Mouse (Mus musculus) midbrain, postnatal 0 days (tissue): ENCODE measurements at regions not wholly inside any gene's neighbourhood (a gene's known extent, or its start where the extent isn't known, plus 50 kb on each side); places are given as distances from the start of the nearest gene placed in this dataset.
A peak's percentile ranks its signal among the peaks of the same experiment; 100 is the strongest.

ENCODE experiments used
- ATAC-seq: fragments of 200-750 bp; cut with Nextera tagmentation; 2 replicates; pipeline ENCODE4 v1.8.0; 2017; ENCODE audit warnings: moderate number of reproducible peaks, mild to moderate bottlenecking, moderate TSS enrichment, moderate library complexity; ENCODE audit not compliant: low FRiP score
- DNase-seq: peaks from one replicate; pipeline ENCODE4 v3.0.0-alpha.2; 2015; ENCODE audit warnings: low spot score
- H3K27ac ChIP-seq: fragments of 300-500 bp; sonication (generic); 2 replicates; pipeline ENCODE4 v1.5.1; 2014; ENCODE audit warnings: low read depth, mild to moderate bottlenecking, low read length, mixed read lengths
- H3K27me3 ChIP-seq: fragments of 300-500 bp; sonication (generic); 2 replicates; pipeline ENCODE4 v1.6.1; 2014; ENCODE audit warnings: low read length, control low read depth, mixed read lengths; ENCODE audit not compliant: insufficient read depth
- H3K36me3 ChIP-seq: fragments of 300-500 bp; sonication (generic); 2 replicates; pipeline ENCODE4 v1.6.1; 2014; ENCODE audit warnings: low read length, control low read depth, mixed read lengths; ENCODE audit not compliant: insufficient read depth
- H3K4me1 ChIP-seq: fragments of 300-500 bp; sonication (generic); 2 replicates; pipeline ENCODE4 v1.6.1; 2014; ENCODE audit warnings: mild to moderate bottlenecking, control low read depth, antibody characterized with exemption, low read length, mixed read lengths; ENCODE audit not compliant: insufficient read depth
- H3K4me2 ChIP-seq: fragments of 300-500 bp; sonication (generic); 2 replicates; pipeline ENCODE4 v1.6.1; 2014; ENCODE audit warnings: low read depth, mild to moderate bottlenecking, low read length, mixed read lengths; ENCODE audit not compliant: poor library complexity, severe bottlenecking
- H3K4me3 ChIP-seq: fragments of 300-500 bp; sonication (generic); 2 replicates; pipeline ENCODE4 v1.5.1; 2014; ENCODE audit warnings: low read depth, mild to moderate bottlenecking, low read length, moderate library complexity
- H3K9ac ChIP-seq: fragments of 300-500 bp; sonication (generic); replicated peaks from 2 replicates; pipeline ENCODE4 v1.6.1; 2014; ENCODE audit warnings: mild to moderate bottlenecking, low read length, moderate library complexity, mixed read lengths; ENCODE audit not compliant: poor library complexity, severe bottlenecking
- H3K9me3 ChIP-seq: fragments of 300-500 bp; sonication (generic); 2 replicates; pipeline ENCODE4 v1.6.1; 2016; ENCODE audit warnings: low read length, control low read depth
- CTCF ChIP-seq: IDR thresholded peaks from 2 replicates; pipeline ENCODE4 v1.5.1; 2016; ENCODE audit warnings: antibody characterized with exemption, mild to moderate bottlenecking
- WGBS: fragments of 180-500 bp; shearing (Covaris S2); extraction: QIAGEN DNeasy Blood & Tissue Kit; methylation state at CpG from one replicate; pipeline ENCODE4 v1.1.7; 2014; 5-methylcytosine and 5-hydroxymethylcytosine counted together

DNA sequence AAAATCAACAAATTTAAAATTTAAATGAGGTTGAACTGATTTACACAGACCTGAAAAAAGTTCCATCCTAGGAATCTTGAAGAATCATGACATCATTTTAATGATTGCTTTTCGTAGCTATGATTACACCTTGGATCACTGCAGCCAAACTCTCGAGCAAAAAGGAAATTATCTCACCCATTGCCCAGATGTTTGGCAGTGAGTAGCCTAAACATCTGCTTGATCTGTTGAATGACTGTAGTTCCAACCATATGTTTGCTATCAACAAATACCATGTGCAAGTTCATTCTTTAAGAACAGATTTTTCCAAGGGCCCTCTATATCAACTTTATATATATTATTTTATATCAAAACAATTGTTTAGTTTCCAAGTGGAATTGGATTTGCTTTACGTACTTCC, 296.6 kb downstream of the Dmac1 start:
- Histone ChIP-seq H3K4me2 (no peak overlapping the region), H3K27me3 (no peaks in the 10 kb centered on the region), H3K9me3 (no peaks in the 10 kb centered on the region), H3K36me3 (no peaks in the 10 kb centered on the region), H3K4me3 (no peak overlapping the region), H3K9ac (no peak overlapping the region), H3K4me1 (no peaks in the 10 kb centered on the region), H3K27ac (no peak overlapping the region)
- DNase-seq (no peak), ATAC-seq (no peak)
- no peak for TF ChIP-seq CTCF
- WGBS = 86% methylated on average over 3 of the region's 3 CpGs

DNA sequence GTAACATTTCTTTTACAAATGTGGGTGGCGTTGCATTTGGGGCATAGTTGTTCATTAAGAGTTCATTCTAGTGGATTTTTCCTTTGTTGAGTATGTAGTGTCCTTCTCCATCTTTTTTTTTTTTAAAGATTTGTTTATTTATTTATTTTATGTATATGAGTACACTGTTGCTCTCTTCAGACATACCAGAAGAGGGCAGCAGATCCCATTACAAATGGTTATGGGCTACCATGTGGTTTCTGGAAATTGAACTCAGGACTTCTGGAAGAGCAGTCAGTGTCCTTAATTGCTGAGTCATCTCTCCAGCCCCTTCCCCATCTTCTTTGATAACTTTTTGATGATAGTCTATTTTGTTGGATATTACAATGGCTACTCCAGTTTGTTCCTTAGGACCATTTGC, 306.0 kb downstream of the Dmac1 start:
- H3K36me3 ChIP-seq = no peaks in the 10 kb centered on the region
- no peak overlapping the region for H3K9ac ChIP-seq
- no peak for ATAC-seq
- H3K4me3 ChIP-seq = no peak overlapping the region
- H3K9me3 ChIP-seq = no peaks in the 10 kb centered on the region
- no peak for DNase-seq
- H3K4me1 ChIP-seq = no peaks in the 10 kb centered on the region
- peak; percentile 36; the same call in 1 of the 2 replicates for TF ChIP-seq CTCF
- no peak overlapping the region for H3K4me2 ChIP-seq
- H3K27ac ChIP-seq = no peak overlapping the region
- WGBS = 89% methylated on average over 1 of the region's 1 CpGs
- H3K27me3 ChIP-seq = no peaks in the 10 kb centered on the region
